Mouse (Mus musculus) lung, embryonic 14.5 days (tissue): ENCODE results near the gene Rgl3. TPM values are rescaled to one million over a fixed set of nuclear protein-coding genes. Genes with fewer than 3 reads are reported as not detected.
A peak's percentile ranks its signal among the peaks of the same experiment; 100 is the strongest.

Source experiments
- ATAC-seq: fragments of 200-750 bp; cut with Nextera tagmentation; 2 replicates; pipeline ENCODE4 v1.8.0; 2017; ENCODE audit warnings: mild to moderate bottlenecking, moderate TSS enrichment, moderate library complexity; ENCODE audit not compliant: insufficient read depth
- DNase-seq: peaks from one replicate; pipeline ENCODE4 v3.0.0-alpha.2; 2015
- H3K27ac ChIP-seq: fragments of 300-500 bp; sonication (generic); 2 replicates; pipeline ENCODE4 v1.5.1; 2014; ENCODE audit warnings: low read depth, mild to moderate bottlenecking, moderate library complexity
- H3K27me3 ChIP-seq: fragments of 300-500 bp; sonication (generic); 2 replicates; pipeline ENCODE4 v1.6.1; 2014; ENCODE audit warnings: low read length, control low read depth; ENCODE audit not compliant: insufficient read depth
- H3K36me3 ChIP-seq: fragments of 300-500 bp; sonication (generic); 2 replicates; pipeline ENCODE4 v1.6.1; 2014; ENCODE audit warnings: control low read depth; ENCODE audit not compliant: insufficient read depth
- H3K4me1 ChIP-seq: fragments of 300-500 bp; sonication (generic); 2 replicates; pipeline ENCODE4 v1.6.1; 2014; ENCODE audit warnings: antibody characterized with exemption, control low read depth; ENCODE audit not compliant: insufficient read depth
- H3K4me2 ChIP-seq: fragments of 300-500 bp; sonication (generic); 2 replicates; pipeline ENCODE4 v1.6.1; 2014; ENCODE audit warnings: mild to moderate bottlenecking
- H3K4me3 ChIP-seq: fragments of 300-500 bp; sonication (generic); 2 replicates; pipeline ENCODE4 v1.5.1; 2014; ENCODE audit warnings: low read depth, low read length
- H3K9ac ChIP-seq: fragments of 300-500 bp; sonication (generic); 2 replicates; pipeline ENCODE4 v1.6.1; 2014
- H3K9me3 ChIP-seq: fragments of 300-500 bp; sonication (generic); 2 replicates; pipeline ENCODE4 v1.6.1; 2016; ENCODE audit warnings: low read depth, low read length, control low read depth
- CTCF ChIP-seq: IDR thresholded peaks from 2 replicates; pipeline ENCODE4 v1.5.1; 2016; ENCODE audit warnings: antibody characterized with exemption, low read depth
- whole genome bisulfite sequencing: fragments of 180-500 bp; shearing (Covaris S2); extraction: QIAGEN DNeasy Blood & Tissue Kit; methylation state at CpG from one replicate; pipeline ENCODE4 v1.1.7; 2014; 5-methylcytosine and 5-hydroxymethylcytosine counted together
- polyA plus RNA-seq: library from polyadenylated mRNA; unstranded; fragments of >200 nt; fragmentation: Nextera tagmentation; extraction: Ambion mirVana; gene quantifications from 2 replicates; pipeline ENCODE4 v1.2.1, GENCODE M21; 2014

The Rgl3 gene
- polyA plus RNA-seq, 1 experiment from 2014 or later: 5.5 TPM

DNA sequence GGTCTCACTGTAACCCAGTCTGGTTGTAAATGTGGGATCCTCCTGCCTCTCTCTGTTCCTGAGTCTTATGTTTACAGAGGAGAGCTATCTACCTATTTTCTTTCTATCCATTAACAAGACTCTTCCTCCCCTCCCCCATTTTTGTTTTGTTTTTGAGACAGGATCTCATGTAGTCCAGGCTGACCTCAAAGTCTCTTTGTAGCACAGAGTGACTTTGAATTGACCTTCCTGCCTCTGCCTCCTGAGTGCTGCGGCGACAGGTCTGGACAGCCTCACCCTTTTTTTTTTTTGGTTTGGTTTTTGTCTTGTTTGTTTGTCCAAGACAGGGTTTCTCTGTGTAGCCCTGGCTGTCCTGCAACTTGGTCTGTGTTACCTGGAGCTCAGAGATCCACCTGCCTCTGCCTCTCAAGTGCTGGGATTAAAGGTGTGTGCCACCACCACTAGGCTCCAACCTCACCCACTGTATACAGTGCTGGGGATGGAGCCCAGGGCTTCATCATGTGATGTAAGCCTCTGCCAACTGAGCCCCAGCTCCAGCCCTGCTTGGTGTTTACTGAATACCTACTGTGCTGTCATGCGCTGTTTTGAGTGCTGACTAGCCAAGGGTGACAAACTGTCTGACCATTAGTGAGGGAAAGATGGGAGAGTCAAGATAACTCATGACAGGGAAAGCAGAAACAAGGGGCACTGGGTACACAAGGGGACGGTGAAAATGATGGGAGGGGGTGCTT lies 10.7 kb downstream of the Rgl3 start:
- Histone ChIP-seq H3K36me3 (no peaks in the 10 kb centered on the region), H3K4me1 (no peaks in the 10 kb centered on the region), H3K9ac (no peak overlapping the region), H3K4me2 (no peak overlapping the region), H3K9me3 (no peaks in the 10 kb centered on the region), H3K4me3 (no peak overlapping the region), H3K27ac (no peak overlapping the region), H3K27me3 (no peaks in the 10 kb centered on the region)
- no peak for TF ChIP-seq CTCF
- no peak for DNase-seq
- ATAC-seq: no peak
- 77% methylated on average over 4 of the region's 4 CpGs for WGBS

- 6% methylated on average over 2 of the region's 2 CpGs for WGBS
- Histone ChIP-seq H3K27me3 (no peaks in the 10 kb centered on the region), H3K9me3 (no peaks in the 10 kb centered on the region), H3K9ac (no peak overlapping the region), H3K4me1 (no peaks in the 10 kb centered on the region), H3K27ac (no peak overlapping the region), H3K4me3 (no peak overlapping the region), H3K4me2 (no peak overlapping the region), H3K36me3 (no peaks in the 10 kb centered on the region)
- no peak for DNase-seq
- TF ChIP-seq CTCF: peak; percentile 72
- ATAC-seq: no peak
Observed at GRCm38 (mm10) chr9:21977972-21978371, 11.3 kb downstream of the Rgl3 start.

- no peaks in the 10 kb centered on the region for H3K36me3 ChIP-seq
- DNase-seq (no peak), ATAC-seq (no peak)
- H3K4me2 ChIP-seq: no peak overlapping the region
- H3K27ac ChIP-seq: no peak overlapping the region
- H3K27me3 ChIP-seq: no peaks in the 10 kb centered on the region
- no peaks in the 10 kb centered on the region for H3K9me3 ChIP-seq
- no peaks in the 10 kb centered on the region for H3K4me1 ChIP-seq
- TF ChIP-seq CTCF: no peak
- H3K9ac ChIP-seq: no peak overlapping the region
- no peak overlapping the region for H3K4me3 ChIP-seq
- 74% methylated on average over 5 of the region's 5 CpGs for WGBS
Observed at GRCm38 (mm10) chr9:21977331-21977730, 11.9 kb downstream of the Rgl3 start.

GRCm38 (mm10) chr9:21976626-21977175 lies 12.5 kb downstream of the Rgl3 start:
- no peaks in the 10 kb centered on the region for H3K27me3 ChIP-seq
- no peaks in the 10 kb centered on the region for H3K36me3 ChIP-seq
- no peaks in the 10 kb centered on the region for H3K9me3 ChIP-seq
- TF ChIP-seq CTCF: no peak
- ATAC-seq (no peak), DNase-seq (no peak)
- H3K4me2 ChIP-seq: no peak overlapping the region
- H3K9ac ChIP-seq: no peak overlapping the region
- H3K27ac ChIP-seq: no peak overlapping the region
- no peak overlapping the region for H3K4me3 ChIP-seq
- WGBS: 85% methylated on average over 10 of the region's 10 CpGs
- H3K4me1 ChIP-seq: no peaks in the 10 kb centered on the region

DNA sequence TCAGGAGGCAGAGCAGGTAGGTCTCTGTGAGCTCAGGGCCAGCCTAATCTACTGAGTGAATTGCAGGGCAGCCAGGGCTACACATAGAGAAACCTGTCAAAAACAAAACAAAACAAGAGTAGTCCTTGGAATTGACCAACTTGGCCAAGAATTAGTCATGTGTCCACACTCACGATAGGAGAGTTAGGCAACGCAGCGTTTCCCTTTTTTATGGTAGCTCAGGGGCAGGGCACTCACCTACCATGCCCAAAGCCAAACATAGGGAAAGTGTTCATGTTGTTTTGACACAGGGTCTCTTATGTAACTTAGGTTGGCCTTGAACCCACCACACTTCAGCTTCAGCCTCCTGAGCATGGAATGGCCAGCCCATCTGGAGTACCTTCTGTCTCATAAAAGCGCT lies 19.9 kb downstream of the Rgl3 start:
- no peaks in the 10 kb centered on the region for H3K36me3 ChIP-seq
- no peak overlapping the region for H3K4me2 ChIP-seq
- WGBS: 80% methylated on average over 4 of the region's 4 CpGs
- H3K4me1 ChIP-seq: no peaks in the 10 kb centered on the region
- H3K9ac ChIP-seq: no peak overlapping the region
- no peak for DNase-seq
- H3K27me3 ChIP-seq: no peaks in the 10 kb centered on the region
- TF ChIP-seq CTCF: no peak
- no peak for ATAC-seq
- no peak overlapping the region for H3K27ac ChIP-seq
- H3K4me3 ChIP-seq: no peak overlapping the region
- H3K9me3 ChIP-seq: no peaks in the 10 kb centered on the region

- no peak overlapping the region for H3K4me3 ChIP-seq
- 43% methylated on average over 6 of the region's 6 CpGs for WGBS
- ATAC-seq (no peak), DNase-seq (no peak)
- TF ChIP-seq CTCF: no peak
- H3K27ac ChIP-seq: no peak overlapping the region
- no peaks in the 10 kb centered on the region for H3K27me3 ChIP-seq
- H3K4me1 ChIP-seq: no peaks in the 10 kb centered on the region
- no peak overlapping the region for H3K4me2 ChIP-seq
- H3K36me3 ChIP-seq: no peaks in the 10 kb centered on the region
- H3K9ac ChIP-seq: no peak overlapping the region
- no peaks in the 10 kb centered on the region for H3K9me3 ChIP-seq
Observed at GRCm38 (mm10) chr9:21968883-21969282, 20.4 kb downstream of the Rgl3 start.

- WGBS: 11% methylated on average over 8 of the region's 8 CpGs
- TF ChIP-seq CTCF: no peak
- H3K27ac ChIP-seq: peak within 1 kb of the TSS; percentile 58
- H3K27me3 ChIP-seq: peaks cover 28% of the 10 kb centered on the region
- no peaks in the 10 kb centered on the region for H3K36me3 ChIP-seq
- peaks cover 5% of the 10 kb centered on the region; the same call in 1 of the 2 replicates for H3K4me1 ChIP-seq
- ATAC-seq (peak; percentile 47), DNase-seq (peak; percentile 64)
- H3K9me3 ChIP-seq: no peaks in the 10 kb centered on the region
- peak within 1 kb of the TSS; percentile 46 for H3K9ac ChIP-seq
- peak within 1 kb of the TSS; percentile 77 for H3K4me2 ChIP-seq
- peak within 1 kb of the TSS; percentile 45 for H3K4me3 ChIP-seq
Observed at GRCm38 (mm10) chr9:21963417-21963816, 25.8 kb downstream of the Rgl3 start, which contains the start of gene Epor. Gene Epor (minus strand): TSS chr9:21963506.
